Mouse (Mus musculus) hindbrain, postnatal 0 days (tissue): ENCODE results near the gene Pold4. TPM values are rescaled to one million over a fixed set of nuclear protein-coding genes. Genes with fewer than 3 reads are reported as not detected.

ENCODE experiments used
- ATAC-seq: fragments of 200-750 bp; cut with Nextera tagmentation; 2 replicates; pipeline ENCODE4 v1.8.0; 2017; ENCODE audit warnings: mild to moderate bottlenecking, moderate TSS enrichment, moderate library complexity
- DNase-seq: peaks from one replicate; pipeline ENCODE4 v3.0.0-alpha.2; 2015; ENCODE audit warnings: low spot score
- H3K27ac ChIP-seq: fragments of 300-500 bp; sonication (generic); 2 replicates; pipeline ENCODE4 v1.5.1; 2014; ENCODE audit warnings: mild to moderate bottlenecking
- H3K27me3 ChIP-seq: fragments of 300-500 bp; sonication (generic); 2 replicates; pipeline ENCODE4 v1.6.1; 2014; ENCODE audit warnings: low read length, mixed read lengths; ENCODE audit not compliant: insufficient read depth
- H3K36me3 ChIP-seq: fragments of 300-500 bp; sonication (generic); 2 replicates; pipeline ENCODE4 v1.6.1; 2014; ENCODE audit warnings: low read length, mixed read lengths; ENCODE audit not compliant: insufficient read depth
- H3K4me1 ChIP-seq: fragments of 300-500 bp; sonication (generic); 2 replicates; pipeline ENCODE4 v1.6.1; 2014; ENCODE audit warnings: antibody characterized with exemption, low read length, mixed read lengths; ENCODE audit not compliant: insufficient read depth
- H3K4me2 ChIP-seq: fragments of 300-500 bp; sonication (generic); 2 replicates; pipeline ENCODE4 v1.6.1; 2014; ENCODE audit warnings: low read depth, mild to moderate bottlenecking, low read length, moderate library complexity, mixed read lengths
- H3K4me3 ChIP-seq: fragments of 300-500 bp; sonication (generic); 2 replicates; pipeline ENCODE4 v1.5.1; 2014; ENCODE audit warnings: low read length
- H3K9ac ChIP-seq: fragments of 300-500 bp; sonication (generic); replicated peaks from 2 replicates; pipeline ENCODE4 v1.6.1; 2014; ENCODE audit warnings: mild to moderate bottlenecking, low read length, moderate library complexity, mixed read lengths
- H3K9me3 ChIP-seq: fragments of 300-500 bp; sonication (generic); 2 replicates; pipeline ENCODE4 v1.6.1; 2016; ENCODE audit warnings: low read length, mixed read lengths
- CTCF ChIP-seq: IDR thresholded peaks from 2 replicates; pipeline ENCODE4 v1.5.1; 2016; ENCODE audit warnings: antibody characterized with exemption, control low read depth, low read depth
- WGBS: fragments of 180-500 bp; shearing (Covaris S2); extraction: QIAGEN DNeasy Blood & Tissue Kit; methylation state at CpG from one replicate; pipeline ENCODE4 v1.1.7; 2014; 5-methylcytosine and 5-hydroxymethylcytosine counted together
- polyA plus RNA-seq: library from polyadenylated mRNA; unstranded; fragments of >200 nt; fragmentation: Nextera tagmentation; extraction: Ambion mirVana; gene quantifications from 2 replicates; pipeline ENCODE4 v1.2.1, GENCODE M21; 2015
- total RNA-seq: library from RNA; depleted of rRNA; stranded (reverse); fragments of >200 nt; gene quantifications from 2 replicates; pipeline ENCODE4 v1.2.3, GENCODE M21; 2014

Gene Pold4
- total and polyA plus RNA-seq, 2 experiments from 2014 or later, result 24.5 to 28.7 TPM

GRCm38 (mm10) chr19:4204889-4205288, 26.8 kb upstream of the Pold4 start:
- DNase-seq, result no peak
- Histone ChIP-seq H3K27ac (no peak overlapping the region), H3K4me2 (no peak overlapping the region), H3K4me1 (peaks cover 14% of the 10 kb centered on the region), H3K9me3 (no peaks in the 10 kb centered on the region), H3K27me3 (no peaks in the 10 kb centered on the region), H3K9ac (no peak overlapping the region), H3K4me3 (no peak overlapping the region), H3K36me3 (no peaks in the 10 kb centered on the region)
- no peak for ATAC-seq
- no peak for TF ChIP-seq CTCF
- WGBS, result 49% methylated on average over 4 of the region's 4 CpGs

- WGBS, result 4% methylated on average over 2 of the region's 2 CpGs
- Histone ChIP-seq H3K4me2 (no peak overlapping the region), H3K27me3 (0 out of 2 replicates have a peak, but pooled peaks cover 3% of the 10 kb centered on the region), H3K27ac (no peak overlapping the region), H3K4me3 (no peak overlapping the region), H3K9me3 (no peaks in the 10 kb centered on the region), H3K4me1 (peaks cover 5% of the 10 kb centered on the region; the same call in 1 of the 2 replicates), H3K9ac (no peak overlapping the region), H3K36me3 (no peaks in the 10 kb centered on the region)
- peak; percentile 77 for DNase-seq
- ATAC-seq, result peak; percentile 62; the same call in 1 of the 2 replicates
- peak; percentile 96 for TF ChIP-seq CTCF
Observed at GRCm38 (mm10) chr19:4206971-4207370, 24.7 kb upstream of the Pold4 start.

GRCm38 (mm10) chr19:4208563-4208962, 23.1 kb upstream of the Pold4 start:
- H3K4me1 ChIP-seq, result no peaks in the 10 kb centered on the region
- no peak for DNase-seq
- WGBS, result 75% methylated on average over 5 of the region's 5 CpGs
- H3K4me3 ChIP-seq, result no peak overlapping the region
- H3K36me3 ChIP-seq, result no peaks in the 10 kb centered on the region
- H3K27me3 ChIP-seq, result peaks cover 5% of the 10 kb centered on the region; the same call in 1 of the 2 replicates
- H3K9me3 ChIP-seq, result no peaks in the 10 kb centered on the region
- H3K9ac ChIP-seq, result no peak overlapping the region
- ATAC-seq, result no peak
- no peak overlapping the region for H3K27ac ChIP-seq
- TF ChIP-seq CTCF, result no peak
- H3K4me2 ChIP-seq, result no peak overlapping the region

DNA sequence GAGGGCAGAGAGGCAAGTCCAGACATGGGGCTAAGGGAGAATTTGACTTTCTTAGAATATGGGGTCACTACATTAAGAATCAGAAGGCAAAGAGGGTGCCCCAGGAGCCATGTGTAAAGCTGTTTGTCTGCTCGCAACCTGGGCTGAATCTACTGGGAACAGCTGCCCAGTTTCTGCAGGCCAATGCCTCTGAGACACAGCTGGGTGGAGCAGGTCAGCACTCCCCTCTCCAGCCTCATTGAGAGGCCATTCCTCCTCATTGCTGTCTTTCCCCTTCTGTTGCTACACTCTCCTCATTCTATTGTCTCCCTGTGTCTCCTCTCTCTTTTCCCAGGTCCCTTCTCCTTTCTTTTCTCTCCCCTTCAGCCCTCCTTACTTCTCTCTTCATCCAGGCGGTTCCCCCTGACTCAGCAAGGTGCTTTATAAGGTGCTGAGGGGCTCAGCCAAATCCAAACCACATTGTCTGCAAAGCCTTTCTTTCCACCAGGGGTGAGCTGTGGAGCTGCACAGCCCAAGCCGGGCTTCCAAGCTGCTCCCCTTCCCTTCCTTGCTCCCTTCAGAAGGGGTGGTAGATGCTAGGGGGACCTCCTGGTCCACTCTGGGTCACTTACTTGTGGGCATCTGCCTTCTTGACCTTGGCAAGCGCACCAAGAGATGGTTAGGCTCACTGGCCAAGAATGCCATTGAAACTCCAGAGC, 19.7 kb upstream of the Pold4 start:
- no peak for TF ChIP-seq CTCF
- peaks cover 12% of the 10 kb centered on the region for H3K27me3 ChIP-seq
- peaks cover 16% of the 10 kb centered on the region; the same call in 1 of the 2 replicates for H3K4me1 ChIP-seq
- no peak overlapping the region for H3K27ac ChIP-seq
- H3K36me3 ChIP-seq, result no peaks in the 10 kb centered on the region
- no peak overlapping the region for H3K4me3 ChIP-seq
- no peak overlapping the region for H3K9ac ChIP-seq
- ATAC-seq, result no peak
- WGBS, result 35% methylated on average over 4 of the region's 4 CpGs
- no peak for DNase-seq
- H3K4me2 ChIP-seq, result no peak overlapping the region
- no peaks in the 10 kb centered on the region for H3K9me3 ChIP-seq

DNA sequence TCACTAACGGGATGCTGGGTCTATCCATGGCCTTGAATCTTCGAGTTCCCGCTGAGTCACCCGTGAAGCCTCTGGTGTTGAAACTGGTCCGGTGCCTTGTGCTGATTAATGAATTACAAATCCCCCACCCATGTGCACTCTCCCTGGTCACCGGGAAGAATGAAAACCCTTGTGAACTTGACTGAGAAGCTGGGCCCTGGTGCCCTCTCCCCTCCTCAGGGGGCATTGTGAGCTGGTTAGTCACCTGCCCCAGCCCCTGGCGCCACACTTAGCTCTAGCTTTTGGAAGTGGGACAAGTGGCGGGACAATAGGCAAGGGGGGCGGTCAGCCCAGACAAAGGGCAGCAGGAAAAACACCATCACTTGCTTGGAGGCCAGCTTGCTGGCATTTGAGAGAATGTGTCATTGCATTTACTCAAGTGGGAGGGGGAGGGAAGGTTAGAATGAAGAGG, 18.1 kb upstream of the Pold4 start:
- Histone ChIP-seq H3K27ac (no peak overlapping the region), H3K36me3 (no peaks in the 10 kb centered on the region), H3K4me1 (peaks cover 16% of the 10 kb centered on the region; the same call in 1 of the 2 replicates), H3K4me2 (peak overlapping the region; percentile 87; the same call in 1 of the 2 replicates), H3K9ac (no peak overlapping the region), H3K27me3 (peaks cover 12% of the 10 kb centered on the region), H3K4me3 (peak overlapping the region; percentile 52; the same call in 1 of the 2 replicates), H3K9me3 (no peaks in the 10 kb centered on the region)
- no peak for DNase-seq
- TF ChIP-seq CTCF, result no peak
- 0 out of 2 replicates have a peak, but pooled peaks have one; percentile 22 for ATAC-seq
- 8% methylated on average over 9 of the region's 9 CpGs for WGBS

GRCm38 (mm10) chr19:4214071-4214770, 17.5 kb upstream of the Pold4 start, which contains the start of the genes Clcf1 and AC109138.7:
Gene Clcf1, plus strand, starts transcription at chr19:4214238.
Gene AC109138.7, plus strand, starts transcription at chr19:4214357.
- under 1% methylated on average over 46 of the region's 49 CpGs for WGBS
- H3K4me3 ChIP-seq, result peak within 1 kb of the TSS; percentile 52
- peaks cover 16% of the 10 kb centered on the region; the same call in 1 of the 2 replicates for H3K4me1 ChIP-seq
- peak within 1 kb of the TSS; percentile 61 for H3K9ac ChIP-seq
- no peak for TF ChIP-seq CTCF
- H3K27ac ChIP-seq, result no peak within 1 kb of the TSS; the same call in 1 of the 2 replicates
- no peak for DNase-seq
- H3K27me3 ChIP-seq, result peaks cover 12% of the 10 kb centered on the region
- ATAC-seq, result peak; percentile 52
- H3K9me3 ChIP-seq, result no peaks in the 10 kb centered on the region
- peak within 1 kb of the TSS; percentile 87 for H3K4me2 ChIP-seq
- H3K36me3 ChIP-seq, result no peaks in the 10 kb centered on the region
